Mouse (Mus musculus) frontal cortex, postnatal 25 days (tissue): Measurements from ENCODE around the gene Negr1.

Experiments used
- DNase-seq, 2 experiments: peaks; one replicate each; pipeline ENCODE4 v3.0.0; 2022; ENCODE audit warnings: low spot score in 2 of 2

The Negr1 gene

GRCm38 (mm10) chr3:156690059-156690605 is 128.5 kb downstream of the Negr1 start:
- DNase-seq: no peak

GRCm38 (mm10) chr3:156698687-156699086 is 137.1 kb downstream of the Negr1 start:
- no peak for DNase-seq

GRCm38 (mm10) chr3:156703241-156703640 is 141.6 kb downstream of the Negr1 start:
- DNase-seq: no peak

GRCm38 (mm10) chr3:156710240-156710639 is 148.6 kb downstream of the Negr1 start:
- DNase-seq: no peak

- DNase-seq: no peak
Observed at GRCm38 (mm10) chr3:156710693-156711092, 149.1 kb downstream of the Negr1 start.

GRCm38 (mm10) chr3:156736335-156736734 is 174.7 kb downstream of the Negr1 start:
- no peak for DNase-seq

GRCm38 (mm10) chr3:156739529-156739928 is 177.9 kb downstream of the Negr1 start:
- no peak for DNase-seq

- DNase-seq: no peak
Observed at GRCm38 (mm10) chr3:156743266-156743665, 181.7 kb downstream of the Negr1 start.

- no peak for DNase-seq
Observed at GRCm38 (mm10) chr3:156745218-156745770, 183.7 kb downstream of the Negr1 start.

- no peak for DNase-seq
Observed at GRCm38 (mm10) chr3:156747456-156747855, 185.9 kb downstream of the Negr1 start.

- no peak for DNase-seq
Observed at GRCm38 (mm10) chr3:156753780-156754373, 192.3 kb downstream of the Negr1 start.

GRCm38 (mm10) chr3:156754790-156755530 is 193.4 kb downstream of the Negr1 start:
- DNase-seq: no peak

- DNase-seq: no peak
Observed at GRCm38 (mm10) chr3:156765015-156765414, 203.4 kb downstream of the Negr1 start.

- no peak for DNase-seq
Observed at GRCm38 (mm10) chr3:156766171-156766845, 204.7 kb downstream of the Negr1 start.

- DNase-seq: no peak
Observed at GRCm38 (mm10) chr3:156771626-156772025, 210.0 kb downstream of the Negr1 start.

- DNase-seq: no peak
Observed at GRCm38 (mm10) chr3:156772057-156772456, 210.5 kb downstream of the Negr1 start.

- DNase-seq: no peak
Observed at GRCm38 (mm10) chr3:156784309-156784852, 222.8 kb downstream of the Negr1 start.

- DNase-seq: no peak
Observed at GRCm38 (mm10) chr3:156786355-156786754, 224.8 kb downstream of the Negr1 start.

GRCm38 (mm10) chr3:156791234-156791633 is 229.6 kb downstream of the Negr1 start:
- DNase-seq: no peak

GRCm38 (mm10) chr3:156792743-156793142 is 231.1 kb downstream of the Negr1 start:
- DNase-seq: no peak

- DNase-seq: no peak
Observed at GRCm38 (mm10) chr3:156794091-156794490, 232.5 kb downstream of the Negr1 start.

GRCm38 (mm10) chr3:156794610-156795009 is 233.0 kb downstream of the Negr1 start:
- no peak for DNase-seq
